Mouse (Mus musculus): ENCODE measurements around the gene Tmem132d.
"Not testable (repeated sequence)": the region's sequence is repeated elsewhere in the genome, so short reads cannot be mapped to it uniquely, and the experiment has no call there.

The Tmem132d gene

GRCm38 (mm10) chr5:128072616-128073015 is 360.3 kb downstream of the Tmem132d start:
- peak; percentile 4 for DNase-seq

- peak; percentile 77 for DNase-seq
Measured at GRCm38 (mm10) chr5:128041781-128042180, 391.1 kb downstream of the Tmem132d start.

- peak; percentile 15 for DNase-seq
Measured at GRCm38 (mm10) chr5:128040036-128040435, 392.8 kb downstream of the Tmem132d start.

- DNase-seq = no peak
Measured at GRCm38 (mm10) chr5:128027076-128027475, 405.8 kb downstream of the Tmem132d start.

GRCm38 (mm10) chr5:128004666-128005065 is 428.2 kb downstream of the Tmem132d start:
- DNase-seq = peak; percentile 51

GRCm38 (mm10) chr5:127996526-127997245 is 436.2 kb downstream of the Tmem132d start:
- peak; percentile 17 for DNase-seq

- DNase-seq = peak; percentile 55
Measured at GRCm38 (mm10) chr5:127993460-127993859, 439.4 kb downstream of the Tmem132d start.

- DNase-seq = no peak
Measured at GRCm38 (mm10) chr5:127990826-127991225, 442.1 kb downstream of the Tmem132d start.

GRCm38 (mm10) chr5:127980003-127980358 is 452.9 kb downstream of the Tmem132d start:
- not testable (repeated sequence) for DNase-seq

- DNase-seq = no peak
Measured at GRCm38 (mm10) chr5:127979329-127980002, 453.4 kb downstream of the Tmem132d start.

- peak; percentile 43 for DNase-seq
Measured at GRCm38 (mm10) chr5:127976661-127977060, 456.2 kb downstream of the Tmem132d start.

- peak; percentile 21 for DNase-seq
Measured at GRCm38 (mm10) chr5:127965700-127966099, 467.2 kb downstream of the Tmem132d start.

GRCm38 (mm10) chr5:127962656-127963055 is 470.2 kb downstream of the Tmem132d start:
- DNase-seq = peak; percentile 33

GRCm38 (mm10) chr5:127956511-127957097 is 476.3 kb downstream of the Tmem132d start:
- DNase-seq = peak; percentile 66

- peak; percentile 51 for DNase-seq
Measured at GRCm38 (mm10) chr5:127954231-127954790, 478.6 kb downstream of the Tmem132d start.

- no peak for DNase-seq
Measured at GRCm38 (mm10) chr5:127952800-127953199, 480.1 kb downstream of the Tmem132d start.

GRCm38 (mm10) chr5:127950574-127950973 is 482.3 kb downstream of the Tmem132d start:
- DNase-seq = no peak

- DNase-seq = peak; percentile 60
Measured at GRCm38 (mm10) chr5:127947275-127947674, 485.6 kb downstream of the Tmem132d start.

GRCm38 (mm10) chr5:127942171-127942570 is 490.7 kb downstream of the Tmem132d start:
- DNase-seq = peak; percentile 71

GRCm38 (mm10) chr5:127937914-127938313 is 495.0 kb downstream of the Tmem132d start:
- no peak for DNase-seq

- DNase-seq = no peak
Measured at GRCm38 (mm10) chr5:127929687-127930086, 503.2 kb downstream of the Tmem132d start.

- DNase-seq = no peak
Measured at GRCm38 (mm10) chr5:127926686-127927085, 506.2 kb downstream of the Tmem132d start.

- DNase-seq = no peak
Measured at GRCm38 (mm10) chr5:127924106-127924505, 508.8 kb downstream of the Tmem132d start.

- no peak for DNase-seq
Measured at GRCm38 (mm10) chr5:127919171-127919570, 513.7 kb downstream of the Tmem132d start.
